Mouse (Mus musculus) adrenal gland, adult 18-20 months (tissue): Measurements from ENCODE around the gene Gnai2. TPM values are rescaled to one million over a fixed set of nuclear protein-coding genes. Genes with fewer than 3 reads are reported as not detected.
"Not testable (repeated sequence)": the region's sequence is repeated elsewhere in the genome, so short reads cannot be mapped to it uniquely, and the experiment has no call there.

Experiments
- DNase-seq, 2 experiments: peaks; one replicate each; pipeline ENCODE4 v3.0.0; 2021 to 2022; ENCODE audit warnings: low spot score in 2 of 2
- total RNA-seq, 2 experiments: library from RNA; stranded (reverse); gene quantifications; 1 replicate in 1 of 2; 2 replicates in 1 of 2; pipeline ENCODE4 v1.2.3; 2021

Gene Gnai2
- total RNA-seq, 2 experiments from 2014 or later, result 238 to 263 TPM

GRCm38 (mm10) chr9:107593101-107593976 is 41.8 kb downstream of the Gnai2 start:
- no peak for DNase-seq

- DNase-seq, result no peak
These were observed 44.5 kb downstream of the Gnai2 start for GRCm38 (mm10) chr9:107590773-107591060.

GRCm38 (mm10) chr9:107590058-107590772 is 45.0 kb downstream of the Gnai2 start:
- no peak for DNase-seq

GRCm38 (mm10) chr9:107587833-107588639 is 47.1 kb downstream of the Gnai2 start:
- DNase-seq, result no peak

GRCm38 (mm10) chr9:107586974-107587832 is 48.0 kb downstream of the Gnai2 start, which contains the start of gene Ifrd2:
TSS of gene Ifrd2 (plus strand) at chr9:107587642.
- DNase-seq, result peak; percentile 86

- DNase-seq, result no peak
These were observed 48.7 kb downstream of the Gnai2 start for GRCm38 (mm10) chr9:107586504-107586903.

GRCm38 (mm10) chr9:107583174-107583573 is 52.0 kb downstream of the Gnai2 start:
- no peak for DNase-seq

GRCm38 (mm10) chr9:107582509-107583062 is 52.6 kb downstream of the Gnai2 start:
- DNase-seq, result no peak

- DNase-seq, result no peak
These were observed 53.6 kb downstream of the Gnai2 start for GRCm38 (mm10) chr9:107581584-107581983.

- DNase-seq, result peak; percentile 76 to 80
These were observed 54.5 kb downstream of the Gnai2 start, which contains the start of gene Hyal3 for GRCm38 (mm10) chr9:107580501-107581317. TSS of gene Hyal3 (plus strand) at chr9:107580818.

GRCm38 (mm10) chr9:107579023-107579900 is 55.9 kb downstream of the Gnai2 start:
- DNase-seq, result no peak

- no peak for DNase-seq
These were observed 56.6 kb downstream of the Gnai2 start, which contains the start of gene Naa80 for GRCm38 (mm10) chr9:107578587-107578986. TSS of gene Naa80 (plus strand) at chr9:107578887.

- no peak for DNase-seq
These were observed 57.3 kb downstream of the Gnai2 start for GRCm38 (mm10) chr9:107577871-107578270.

GRCm38 (mm10) chr9:107576357-107577107 is 58.6 kb downstream of the Gnai2 start, which contains the start of gene Hyal1:
TSS of gene Hyal1 (plus strand) at chr9:107576927.
- peak; percentile 62 to 70 for DNase-seq

GRCm38 (mm10) chr9:107575579-107576356 is 59.4 kb downstream of the Gnai2 start:
- no peak for DNase-seq

- DNase-seq, result not testable (repeated sequence)
These were observed 61.4 kb downstream of the Gnai2 start for GRCm38 (mm10) chr9:107573774-107574173.

- no peak for DNase-seq
These were observed 62.9 kb downstream of the Gnai2 start for GRCm38 (mm10) chr9:107572327-107572662.
